Mouse (Mus musculus): Measurements from ENCODE around the gene Gm19426.

GRCm38 (mm10) chr2:84772454-84772853 lies 29.0 kb upstream of the Gm19426 start:
- TF ChIP-seq CTCF (IDR thresholded peaks at IDR 0.05; ENCODE audit: low read depth) (no peak), EP300 (IDR thresholded peaks at IDR 0.05; ENCODE audit: low read depth) (no peak)
